Mouse (Mus musculus): ENCODE data around the gene Icam5.

Icam5 gene

GRCm38 (mm10) chr9:21014691-21015570, 16.9 kb upstream of the Icam5 start:
- DNase-seq (ENCODE audit: low read depth, low spot score): peak; percentile 46

GRCm38 (mm10) chr9:21015571-21016130, 16.2 kb upstream of the Icam5 start, which contains the start of gene Icam1:
Gene Icam1 (plus strand): TSS chr9:21015985.
- no peak for DNase-seq (ENCODE audit: low read depth, low spot score)

- DNase-seq (ENCODE audit: low read depth, low spot score): no peak
Observed at GRCm38 (mm10) chr9:21016331-21017176, 15.3 kb upstream of the Icam5 start.

- DNase-seq (ENCODE audit: low read depth, low spot score): no peak
Observed at GRCm38 (mm10) chr9:21017177-21017575, 14.7 kb upstream of the Icam5 start.

- DNase-seq (ENCODE audit: low read depth, low spot score): no peak
Observed at GRCm38 (mm10) chr9:21018600-21018999, 13.3 kb upstream of the Icam5 start.

DNA sequence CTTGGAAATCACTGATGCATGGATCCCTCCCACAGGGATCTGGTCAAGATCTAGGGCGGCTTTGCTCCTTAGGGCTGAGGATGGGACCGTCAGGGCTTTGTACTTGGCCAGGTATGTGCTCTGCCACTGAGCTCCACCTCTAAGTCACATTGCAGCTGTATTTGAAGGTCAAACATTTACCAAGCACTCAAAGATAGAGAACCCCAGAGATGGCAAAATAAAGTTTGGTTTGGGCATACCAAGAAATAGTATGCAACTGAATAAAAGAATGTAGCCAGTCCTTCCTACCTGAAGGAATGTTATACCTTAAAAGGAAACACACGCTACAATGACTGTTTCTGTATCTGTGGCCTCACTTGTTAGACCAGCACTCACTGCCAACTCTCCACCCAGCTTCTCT, 10.5 kb upstream of the Icam5 start:
- DNase-seq (ENCODE audit: low read depth, low spot score): no peak

DNA sequence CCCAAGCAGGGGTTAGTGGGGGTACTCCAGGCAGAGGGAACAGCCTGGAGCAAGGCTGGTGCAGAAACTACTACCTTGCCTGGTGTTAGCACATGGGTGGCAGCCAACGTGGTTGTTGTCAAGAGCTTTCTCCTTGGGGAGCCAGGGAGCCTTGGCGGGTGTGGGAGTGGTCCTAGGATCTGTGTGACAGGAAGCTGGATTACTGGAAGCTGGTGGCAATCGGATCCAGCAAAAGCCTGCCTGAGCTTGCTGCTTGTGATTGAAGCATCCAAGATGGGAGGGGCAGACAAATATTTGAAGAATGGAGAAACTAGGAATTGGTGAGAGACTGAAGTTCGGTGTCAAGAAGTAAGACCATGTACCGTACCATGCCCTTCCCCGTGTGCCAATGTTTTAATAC, 9.6 kb upstream of the Icam5 start:
- DNase-seq (ENCODE audit: low read depth, low spot score): no peak

DNA sequence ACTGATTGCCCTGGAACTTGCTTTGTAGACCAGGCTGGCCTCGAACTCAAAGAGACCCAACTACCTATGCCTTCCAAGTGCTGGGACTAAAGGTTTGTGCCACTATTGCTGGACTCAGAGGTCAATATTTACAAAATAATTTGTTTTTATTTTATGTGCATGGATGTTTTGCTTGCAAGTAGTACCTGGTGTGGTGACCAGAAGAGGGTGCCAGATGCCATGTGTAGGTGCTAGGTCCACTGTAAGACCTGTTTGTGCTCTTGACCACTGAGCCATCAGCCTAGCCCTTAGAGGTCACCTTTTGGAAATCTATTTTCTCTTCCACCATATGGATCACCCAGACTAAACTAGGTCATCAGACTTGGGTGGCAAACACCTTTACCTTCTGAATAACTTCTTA, 9.1 kb upstream of the Icam5 start:
- DNase-seq (ENCODE audit: low read depth, low spot score): no peak

DNA sequence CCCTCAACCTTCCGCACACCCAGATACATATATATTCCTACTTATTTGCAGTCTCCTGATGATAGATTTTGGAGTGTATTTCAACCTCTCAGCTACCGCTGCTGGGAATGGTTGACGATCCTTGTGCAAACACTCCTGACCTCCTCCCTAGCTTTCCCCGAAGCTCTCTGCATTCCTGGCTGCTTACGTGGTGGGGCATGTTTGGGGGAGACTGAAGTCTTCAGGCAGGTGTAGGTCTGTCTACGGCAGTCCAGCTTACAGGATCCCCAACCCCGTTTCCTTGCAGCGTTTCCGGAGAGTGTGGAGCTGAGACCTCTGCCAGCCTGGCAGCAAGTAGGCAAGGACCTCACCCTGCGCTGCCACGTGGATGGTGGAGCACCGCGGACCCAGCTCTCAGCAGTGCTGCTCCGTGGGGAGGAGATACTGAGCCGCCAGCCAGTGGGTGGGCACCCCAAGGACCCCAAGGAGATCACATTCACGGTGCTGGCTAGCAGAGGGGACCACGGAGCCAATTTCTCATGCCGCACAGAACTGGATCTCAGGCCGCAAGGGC, 6.5 kb upstream of the Icam5 start:
- DNase-seq (ENCODE audit: low read depth, low spot score): no peak

- DNase-seq (ENCODE audit: low read depth, low spot score): no peak
Observed at GRCm38 (mm10) chr9:21026849-21027248, 5.0 kb upstream of the Icam5 start.

GRCm38 (mm10) chr9:21027774-21028290, 4.0 kb upstream of the Icam5 start:
- no peak for DNase-seq (ENCODE audit: low read depth, low spot score)

- DNase-seq (ENCODE audit: low read depth, low spot score): no peak
Observed at GRCm38 (mm10) chr9:21028560-21029110, 3.2 kb upstream of the Icam5 start.

- peak; percentile 60 for DNase-seq (ENCODE audit: low read depth, low spot score)
Observed at GRCm38 (mm10) chr9:21029291-21030054, 2.4 kb upstream of the Icam5 start, which contains the start of gene Icam4. Gene Icam4 (plus strand): TSS chr9:21029373.

- DNase-seq (ENCODE audit: low read depth, low spot score): no peak
Observed at GRCm38 (mm10) chr9:21030055-21030600, 1.7 kb upstream of the Icam5 start.

GRCm38 (mm10) chr9:21030781-21031250, 1.1 kb upstream of the Icam5 start:
- DNase-seq (ENCODE audit: low read depth, low spot score): peak; percentile 92

DNA sequence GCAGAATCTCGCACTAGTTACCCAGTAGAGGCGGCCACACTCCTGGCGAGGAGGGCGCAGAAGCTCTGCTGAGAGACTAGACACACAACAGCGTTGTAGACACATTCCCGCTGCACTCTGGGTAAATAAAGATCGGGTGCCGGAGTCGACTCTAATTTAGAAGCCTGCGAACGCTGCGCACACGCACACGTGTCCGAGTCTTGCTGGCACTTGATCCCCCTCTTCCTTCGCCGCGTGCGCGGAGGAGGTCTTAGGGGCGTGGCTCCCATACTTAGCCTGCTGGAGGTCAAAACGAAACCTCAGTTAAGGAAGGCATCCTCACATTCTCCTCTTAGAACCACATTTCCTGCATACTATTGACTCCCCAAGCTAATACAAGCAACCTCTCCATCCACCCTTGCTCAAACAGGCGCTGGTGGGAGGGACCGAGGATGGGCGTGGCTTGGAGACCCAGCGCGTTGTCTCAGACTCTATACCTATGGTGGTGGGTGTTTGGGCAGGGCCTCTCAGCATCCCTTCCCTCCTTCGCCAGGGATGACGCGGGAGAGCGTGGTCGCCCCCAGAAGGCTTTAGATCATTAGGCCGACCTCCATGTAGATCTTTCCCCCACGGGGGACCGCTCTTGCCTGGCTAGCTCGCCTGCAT, 500 bp upstream of the Icam5 start:
- peak; percentile 67 for DNase-seq (ENCODE audit: low read depth, low spot score)

GRCm38 (mm10) chr9:21032491-21032890, 618 bp downstream of the Icam5 start:
- DNase-seq (ENCODE audit: low read depth, low spot score): no peak

DNA sequence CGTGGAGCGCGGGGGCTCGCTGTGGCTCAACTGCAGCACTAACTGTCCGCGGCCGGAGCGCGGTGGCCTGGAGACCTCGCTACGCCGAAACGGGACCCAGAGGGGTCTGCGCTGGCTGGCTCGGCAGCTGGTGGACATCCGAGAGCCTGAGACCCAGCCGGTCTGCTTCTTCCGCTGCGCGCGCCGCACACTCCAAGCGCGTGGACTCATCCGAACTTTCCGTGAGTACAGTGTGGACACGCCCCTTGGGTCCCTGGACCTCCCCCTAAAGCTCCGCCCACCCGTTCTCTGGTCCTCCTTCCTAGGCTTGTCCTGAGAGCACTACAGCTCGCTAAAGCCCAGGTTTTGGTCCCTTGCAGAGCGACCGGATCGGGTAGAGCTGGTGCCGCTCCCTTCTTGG, 1.3 kb downstream of the Icam5 start:
- DNase-seq (ENCODE audit: low read depth, low spot score): peak; percentile 68

- no peak for DNase-seq (ENCODE audit: low read depth, low spot score)
Observed at GRCm38 (mm10) chr9:21034481-21035085, 2.7 kb downstream of the Icam5 start.

All from skeletal muscle tissue, adult 2 months (tissue).